Mouse (Mus musculus) small intestine, adult 2 months (tissue): ENCODE results near the gene Gpc6. TPM values are rescaled to one million over a fixed set of nuclear protein-coding genes. Genes with fewer than 3 reads are reported as not detected.

ENCODE experiments used
- H3K27ac ChIP-seq: fragments of 200-500 bp; 2 replicates; pipeline ENCODE4 v1.5.1; 2012; ENCODE audit warnings: low read depth, low read length, control low read depth, inconsistent platforms; ENCODE audit not compliant: insufficient read depth
- H3K27me3 ChIP-seq: fragments of 200-500 bp; 2 replicates; pipeline ENCODE4 v1.6.1; 2012; ENCODE audit warnings: mild to moderate bottlenecking, moderate library complexity, low read length, inconsistent platforms; ENCODE audit not compliant: control insufficient read depth, insufficient read depth
- H3K36me3 ChIP-seq: fragments of 200-500 bp; 2 replicates; pipeline ENCODE4 v1.6.1; 2012; ENCODE audit warnings: mild to moderate bottlenecking, low read length, control low read depth, inconsistent platforms; ENCODE audit not compliant: control insufficient read depth, insufficient read depth
- H3K4me1 ChIP-seq: fragments of 200-500 bp; 2 replicates; pipeline ENCODE4 v1.6.1; 2012; ENCODE audit warnings: low read length, inconsistent platforms, mixed read lengths; ENCODE audit not compliant: control insufficient read depth, insufficient read depth, insufficient read length
- H3K4me3 ChIP-seq: fragments of 200-500 bp; 2 replicates; pipeline ENCODE4 v1.5.1; 2012; ENCODE audit warnings: low read depth, mild to moderate bottlenecking, control low read depth, inconsistent platforms, low read length, moderate library complexity
- CTCF ChIP-seq: fragments of 200-500 bp; IDR thresholded peaks from 2 replicates; pipeline ENCODE4 v1.5.1; 2012; ENCODE audit warnings: low read depth, mild to moderate bottlenecking, control low read depth, inconsistent platforms, low read length, moderate library complexity, mixed read lengths; ENCODE audit not compliant: insufficient replicate concordance, insufficient read length; ENCODE audit errors: extremely low read depth
- POLR2A ChIP-seq: fragments of 200-500 bp; IDR thresholded peaks from 2 replicates; pipeline ENCODE4 v1.6.1; 2012; ENCODE audit warnings: low read depth, mild to moderate bottlenecking, control low read depth, inconsistent platforms, low read length, moderate library complexity
- WGBS: fragments of 180-500 bp; shearing (Covaris S2); methylation state at CpG from one replicate; pipeline ENCODE4 v1.1.7; 2018; 5-methylcytosine and 5-hydroxymethylcytosine counted together
- polyA plus RNA-seq: library from polyadenylated mRNA; depleted of rRNA; stranded (reverse); fragments of >200 nt; gene quantifications from 2 replicates; pipeline ENCODE4 v1.2.3, GENCODE M21; 2012

Gpc6 gene
- polyA plus RNA-seq, 1 experiment: 0.81 TPM

GRCm38 (mm10) chr14:117239694-117240427 is 314.7 kb downstream of the Gpc6 start:
- 71% methylated on average over 8 of the region's 8 CpGs for WGBS
- no peaks in the 10 kb centered on the region for H3K4me1 ChIP-seq
- no peaks in the 10 kb centered on the region for H3K27me3 ChIP-seq
- TF ChIP-seq CTCF (no peak), POLR2A (no peak)
- H3K36me3 ChIP-seq: no peaks in the 10 kb centered on the region
- no peak overlapping the region for H3K4me3 ChIP-seq
- H3K27ac ChIP-seq: no peak overlapping the region

GRCm38 (mm10) chr14:117245631-117246030 is 320.5 kb downstream of the Gpc6 start:
- no peaks in the 10 kb centered on the region for H3K36me3 ChIP-seq
- TF ChIP-seq POLR2A (no peak), CTCF (no peak)
- H3K4me3 ChIP-seq: no peak overlapping the region
- H3K4me1 ChIP-seq: no peaks in the 10 kb centered on the region
- no peaks in the 10 kb centered on the region for H3K27me3 ChIP-seq
- H3K27ac ChIP-seq: no peak overlapping the region
- WGBS: 94% methylated on average over 3 of the region's 3 CpGs

- Histone ChIP-seq H3K36me3 (no peaks in the 10 kb centered on the region), H3K4me1 (no peaks in the 10 kb centered on the region), H3K27me3 (no peaks in the 10 kb centered on the region), H3K27ac (no peak overlapping the region), H3K4me3 (no peak overlapping the region)
- WGBS: 72% methylated on average over 4 of the region's 4 CpGs
- TF ChIP-seq POLR2A: no peak
- TF ChIP-seq CTCF: no peak
Measured at GRCm38 (mm10) chr14:117256192-117256591, 331.1 kb downstream of the Gpc6 start.

DNA sequence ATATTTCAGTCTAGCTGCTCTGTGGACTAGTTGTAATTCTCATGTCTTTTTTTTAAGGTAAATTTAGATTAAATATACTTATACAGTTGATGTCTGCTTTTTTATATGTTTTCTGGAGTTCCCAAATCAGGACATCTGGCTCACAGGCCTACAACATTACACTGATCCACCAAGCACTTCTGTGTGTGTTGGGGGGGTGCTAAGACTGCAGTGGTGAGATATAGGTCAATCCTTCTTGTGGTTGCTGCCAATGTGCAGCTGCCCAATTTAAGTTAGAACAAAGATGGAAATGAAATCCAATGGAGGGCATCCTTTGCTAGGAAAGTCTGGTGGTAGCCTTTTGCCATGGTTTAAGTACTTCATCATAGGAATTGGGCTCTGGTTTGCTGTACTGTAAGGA is 340.5 kb downstream of the Gpc6 start:
- TF ChIP-seq POLR2A: no peak
- no peak for TF ChIP-seq CTCF
- H3K4me1 ChIP-seq: no peaks in the 10 kb centered on the region

DNA sequence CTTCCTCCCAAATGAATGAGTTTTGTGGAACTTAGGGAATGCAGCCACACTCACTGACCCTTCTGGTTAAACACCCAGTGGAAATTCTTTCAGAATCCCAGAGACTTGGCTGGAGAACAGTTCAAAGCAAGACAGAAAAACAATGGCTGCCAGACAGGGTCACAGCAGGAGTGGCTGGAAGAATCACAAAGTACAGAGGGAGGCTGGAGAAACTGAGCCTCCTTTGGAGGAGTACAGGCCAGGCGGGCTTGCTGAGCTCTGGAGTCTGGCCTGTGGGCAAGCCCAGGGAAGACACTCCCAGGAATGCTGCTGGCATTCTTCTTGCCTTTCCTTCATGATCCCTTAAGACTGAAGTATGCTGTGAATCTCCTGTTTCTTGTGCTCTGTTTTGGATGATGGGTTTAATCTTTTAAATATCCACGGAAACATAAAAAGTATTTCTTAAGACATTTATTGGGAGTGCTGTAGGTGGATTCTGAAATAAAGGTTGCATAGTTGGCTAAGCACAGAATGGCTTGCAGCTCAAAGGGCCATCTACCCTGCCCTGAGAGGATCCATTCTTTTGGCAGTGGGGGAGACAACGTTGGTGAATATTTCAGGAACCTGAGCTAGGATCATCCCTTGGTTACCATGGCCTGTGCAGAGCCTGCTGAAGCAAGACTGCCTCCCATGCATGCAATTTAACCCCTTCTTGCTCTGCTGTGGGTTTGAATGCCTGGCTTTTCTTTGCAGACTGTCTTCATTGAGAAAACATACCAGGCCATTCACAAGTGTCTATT is 342.9 kb downstream of the Gpc6 start:
- WGBS: 52% methylated on average over 3 of the region's 3 CpGs
- no peaks in the 10 kb centered on the region for H3K4me1 ChIP-seq
- no peak overlapping the region for H3K4me3 ChIP-seq
- TF ChIP-seq CTCF: no peak
- TF ChIP-seq POLR2A: no peak
- no peak overlapping the region for H3K27ac ChIP-seq
- H3K27me3 ChIP-seq: no peaks in the 10 kb centered on the region
- H3K36me3 ChIP-seq: no peaks in the 10 kb centered on the region

More for the DNA sequence above, 340.5 kb downstream of the Gpc6 start:
- Histone ChIP-seq H3K27me3 (no peaks in the 10 kb centered on the region), H3K36me3 (no peaks in the 10 kb centered on the region), H3K27ac (no peak overlapping the region), H3K4me3 (no peak overlapping the region)

- H3K36me3 ChIP-seq: no peaks in the 10 kb centered on the region
- no peak overlapping the region for H3K27ac ChIP-seq
- H3K27me3 ChIP-seq: no peaks in the 10 kb centered on the region
- WGBS: 93% methylated on average over 3 of the region's 3 CpGs
- H3K4me3 ChIP-seq: no peak overlapping the region
- TF ChIP-seq CTCF (no peak), POLR2A (no peak)
- no peaks in the 10 kb centered on the region for H3K4me1 ChIP-seq
Measured at GRCm38 (mm10) chr14:117283631-117284030, 358.5 kb downstream of the Gpc6 start.

DNA sequence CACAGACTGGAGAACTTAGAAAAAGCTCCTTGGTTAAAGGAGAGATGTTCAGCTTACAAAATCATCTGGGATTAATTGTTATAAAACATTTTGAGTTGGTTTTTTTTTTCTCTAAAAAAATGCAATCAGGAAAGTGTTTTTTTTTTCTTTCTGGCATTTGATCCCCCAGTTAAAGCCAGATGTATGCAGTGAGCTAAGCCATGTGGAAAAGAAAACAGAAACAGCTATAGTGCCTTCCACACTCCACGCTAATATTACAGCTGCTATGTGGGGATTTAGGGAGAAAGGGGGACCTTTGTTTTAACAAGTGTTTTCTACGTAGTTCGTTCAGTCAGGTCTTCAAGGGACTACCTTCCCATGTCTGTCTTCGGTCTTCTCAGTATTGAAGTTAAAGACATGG is 368.6 kb downstream of the Gpc6 start:
- no peak overlapping the region for H3K27ac ChIP-seq
- TF ChIP-seq CTCF (no peak), POLR2A (no peak)
- no peaks in the 10 kb centered on the region for H3K4me1 ChIP-seq
- no peak overlapping the region for H3K4me3 ChIP-seq
- 88% methylated on average over 4 of the region's 4 CpGs for WGBS
- H3K36me3 ChIP-seq: no peaks in the 10 kb centered on the region
- no peaks in the 10 kb centered on the region for H3K27me3 ChIP-seq
